Mouse (Mus musculus) MEL (cell line): ENCODE results near the gene S100a8. TPM values are rescaled to one million over a fixed set of nuclear protein-coding genes. Genes with fewer than 3 reads are reported as not detected.

ENCODE experiments used
- DNase-seq: peaks from one replicate; pipeline ENCODE4 v3.0.0; 2011; ENCODE audit warnings: low read depth, low spot score
- H3K27ac ChIP-seq: 2 replicates; pipeline ENCODE4 v1.5.1; 2012; ENCODE audit warnings: low read depth, mild to moderate bottlenecking, control low read depth, low read length, moderate library complexity; ENCODE audit not compliant: control insufficient read depth
- H3K27me3 ChIP-seq, 2 experiments: fragments of 150-350 bp in 1 of 2; sonication (generic) in 1 of 2; 2 replicates each; pipeline ENCODE4 v1.6.1; 2012; ENCODE audit warnings: low read length in 2 of 2, mild to moderate bottlenecking in 2 of 2, improper control_type of control experiment in 1 of 2, moderate library complexity in 1 of 2; ENCODE audit not compliant: insufficient read depth in 2 of 2, control insufficient read depth in 1 of 2
- H3K36me3 ChIP-seq, 2 experiments: 2 replicates each; pipeline ENCODE4 v1.6.1; 2012 to 2014; ENCODE audit warnings: low read length in 2 of 2, improper control_type of control experiment in 1 of 2, inconsistent platforms in 1 of 2, mild to moderate bottlenecking in 1 of 2; ENCODE audit not compliant: insufficient read depth in 2 of 2, control insufficient read depth in 1 of 2
- H3K4me1 ChIP-seq, 2 experiments: fragments of 150-350 bp in 1 of 2; sonication (generic) in 1 of 2; 2 replicates each; pipeline ENCODE4 v1.6.1; 2012; ENCODE audit warnings: low read length in 2 of 2, improper control_type of control experiment in 1 of 2, mild to moderate bottlenecking in 1 of 2; ENCODE audit not compliant: insufficient read depth in 2 of 2, control insufficient read depth in 1 of 2
- H3K4me3 ChIP-seq, 2 experiments: fragments of 150-350 bp in 1 of 2; sonication (generic) in 1 of 2; 2 replicates each; pipeline ENCODE4 v1.5.1; 2012; ENCODE audit warnings: low read depth in 2 of 2, low read length in 2 of 2, mild to moderate bottlenecking in 2 of 2, moderate library complexity in 2 of 2, control low read depth in 1 of 2, improper control_type of control experiment in 1 of 2; ENCODE audit not compliant: control insufficient read depth in 1 of 2, insufficient read depth in 1 of 2
- H3K79me2 ChIP-seq: 2 replicates; pipeline ENCODE4 v1.6.1; 2012; ENCODE audit warnings: mild to moderate bottlenecking, low read length, moderate library complexity; ENCODE audit not compliant: control insufficient read depth, poor library complexity, insufficient read depth
- H3K9ac ChIP-seq: 2 replicates; pipeline ENCODE4 v1.6.1; 2012; ENCODE audit warnings: low read depth, mild to moderate bottlenecking, control low read depth, low read length, moderate library complexity; ENCODE audit not compliant: control insufficient read depth, poor library complexity, severe bottlenecking
- H3K9me3 ChIP-seq: fragments of 150-350 bp; sonication (generic); replicated peaks from 2 replicates; pipeline ENCODE4 v1.6.1; 2012; ENCODE audit warnings: mild to moderate bottlenecking, low read length, improper control_type of control experiment, moderate library complexity; ENCODE audit not compliant: insufficient read depth
- CHD1 ChIP-seq: IDR thresholded peaks from 2 replicates; pipeline ENCODE4 v1.6.1; 2012; ENCODE audit warnings: low read depth, mild to moderate bottlenecking, inconsistent platforms, low read length, improper control_type of control experiment
- CTCF ChIP-seq, 3 experiments: IDR thresholded peaks in 2 of 3; conservative IDR thresholded peaks in 1 of 3; 2 replicates each; pipeline ENCODE4 v1.5.1; 2011 to 2012; ENCODE audit warnings: low read length in 3 of 3, low read depth in 2 of 3, mild to moderate bottlenecking in 2 of 3, improper control_type of control experiment in 1 of 3, inconsistent platforms in 1 of 3, mixed read lengths in 1 of 3, moderate library complexity in 1 of 3; ENCODE audit not compliant: control insufficient read depth in 1 of 3, insufficient read depth in 1 of 3, poor library complexity in 1 of 3, severe bottlenecking in 1 of 3
- E2F4 ChIP-seq: IDR thresholded peaks from 2 replicates; pipeline ENCODE4 v1.6.1; 2011; ENCODE audit warnings: low read depth, low read length, improper control_type of control experiment, borderline replicate concordance
- ELF1 ChIP-seq: IDR thresholded peaks from 2 replicates; pipeline ENCODE4 v1.6.1; 2014; ENCODE audit warnings: low read depth, mild to moderate bottlenecking, inconsistent platforms, low read length, improper control_type of control experiment, moderate library complexity
- ETS1 ChIP-seq: IDR thresholded peaks from 2 replicates; pipeline ENCODE4 v1.6.1; 2012; ENCODE audit warnings: low read depth, mild to moderate bottlenecking, inconsistent platforms, low read length, improper control_type of control experiment, moderate library complexity
- KAT2A ChIP-seq: conservative IDR thresholded peaks from 2 replicates; pipeline ENCODE4 v1.6.1; 2012; ENCODE audit warnings: low read depth, low read length, improper control_type of control experiment, inconsistent platforms
- MEF2A ChIP-seq: IDR thresholded peaks from 2 replicates; pipeline ENCODE4 v1.6.1; 2014; ENCODE audit warnings: low read depth, mild to moderate bottlenecking, inconsistent platforms, low read length, improper control_type of control experiment; ENCODE audit not compliant: poor library complexity, insufficient replicate concordance, severe bottlenecking; ENCODE audit errors: extremely low read depth
- NRF1 ChIP-seq: IDR thresholded peaks from 2 replicates; pipeline ENCODE4 v1.6.1; 2014; ENCODE audit warnings: low read depth, mild to moderate bottlenecking, inconsistent platforms, low read length, improper control_type of control experiment, moderate library complexity; ENCODE audit not compliant: poor library complexity, insufficient read depth, severe bottlenecking
- POLR2A ChIP-seq, 2 experiments: IDR thresholded peaks; 2 replicates each; pipeline ENCODE4 v1.6.1; 2011 to 2012; ENCODE audit warnings: low read length in 2 of 2, mild to moderate bottlenecking in 2 of 2, control low read depth in 1 of 2, improper control_type of control experiment in 1 of 2, low read depth in 1 of 2, moderate library complexity in 1 of 2; ENCODE audit not compliant: control insufficient read depth in 1 of 2, insufficient read depth in 1 of 2, poor library complexity in 1 of 2
- POLR2AphosphoS2 ChIP-seq: IDR thresholded peaks from 2 replicates; pipeline ENCODE4 v1.6.1; 2011; ENCODE audit warnings: low read length, improper control_type of control experiment
- POLR2AphosphoS5 ChIP-seq: IDR thresholded peaks from 2 replicates; pipeline ENCODE4 v1.6.1; 2012; ENCODE audit warnings: low read depth, borderline replicate concordance, mild to moderate bottlenecking, inconsistent platforms, low read length, moderate library complexity, mixed read lengths
- TAL1 ChIP-seq: IDR thresholded peaks from 2 replicates; pipeline ENCODE4 v1.6.1; 2012; ENCODE audit warnings: mild to moderate bottlenecking, inconsistent platforms, low read length, moderate library complexity, mixed read lengths
- TBP ChIP-seq: IDR thresholded peaks from 2 replicates; pipeline ENCODE4 v1.8.0; 2011; ENCODE audit warnings: low read depth, low read length, improper control_type of control experiment
- USF1 ChIP-seq: IDR thresholded peaks from 2 replicates; pipeline ENCODE4 v1.6.1; 2014; ENCODE audit warnings: low read depth, mild to moderate bottlenecking, inconsistent platforms, low read length, improper control_type of control experiment, moderate library complexity
- USF2 ChIP-seq, 2 experiments: IDR thresholded peaks; 2 replicates each; pipeline ENCODE4 v1.6.1; 2011 to 2012; ENCODE audit warnings: improper control_type of control experiment in 2 of 2, low read length in 2 of 2, borderline replicate concordance in 1 of 2, inconsistent platforms in 1 of 2, low read depth in 1 of 2, mild to moderate bottlenecking in 1 of 2; ENCODE audit not compliant: insufficient read depth in 1 of 2
- ZKSCAN1 ChIP-seq: IDR thresholded peaks from 2 replicates; pipeline ENCODE4 v1.6.1; 2012; ENCODE audit warnings: low read depth, mild to moderate bottlenecking, inconsistent platforms, low read length, improper control_type of control experiment, moderate library complexity
- ZMIZ1 ChIP-seq: IDR thresholded peaks from 2 replicates; pipeline ENCODE4 v1.6.1; 2012; ENCODE audit warnings: low read depth, mild to moderate bottlenecking, inconsistent platforms, low read length, improper control_type of control experiment, moderate library complexity
- ZNF384 ChIP-seq: IDR thresholded peaks from 2 replicates; pipeline ENCODE4 v1.6.1; 2012; ENCODE audit warnings: low read depth, mild to moderate bottlenecking, inconsistent platforms, low read length, improper control_type of control experiment
- polyA plus RNA-seq, 2 experiments: library from polyadenylated mRNA; stranded (reverse) in 1 of 2; unstranded in 1 of 2; fragments of >175 nt in 1 of 2; fragments of >200 nt in 1 of 2; gene quantifications; 2 replicates each; pipeline versions ENCODE4 v1.2.1 to v1.2.4; 2012; ENCODE audit warnings: low replicate concordance in 2 of 2, low read depth in 1 of 2; ENCODE audit not compliant: insufficient read length in 2 of 2, insufficient read depth in 1 of 2, missing spikeins in 1 of 2
- total RNA-seq: library from RNA; depleted of rRNA; stranded (reverse); fragments of 300-350 nt; gene quantifications from 2 replicates; pipeline ENCODE4 v1.2.3, GENCODE M21; 2012

Gene S100a8
- total and polyA plus RNA-seq, 3 experiments = not detected

DNA sequence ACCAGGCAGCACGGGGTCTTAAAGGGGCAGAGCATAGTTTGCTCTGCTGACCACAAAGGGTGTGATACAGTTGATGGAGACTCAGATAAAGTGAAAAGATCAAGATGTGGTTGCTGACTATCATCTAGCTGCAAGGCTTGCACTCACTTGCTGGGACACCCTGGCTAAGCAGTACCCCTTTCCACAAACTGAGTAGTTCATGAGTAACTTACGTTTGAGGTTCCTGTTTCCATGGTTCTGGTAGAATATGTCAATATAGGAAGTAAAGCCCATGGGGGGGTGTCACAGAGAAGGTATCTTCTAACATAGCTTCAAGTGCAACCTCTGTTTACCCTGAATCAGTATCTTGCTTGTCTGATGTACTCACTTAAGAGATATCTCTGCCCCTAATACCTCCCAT, 24.7 kb downstream of the S100a8 start:
- TF ChIP-seq CHD1 (no peak), TBP (no peak), USF1 (no peak)
- Histone ChIP-seq H3K27me3 (peaks cover 0 to 6% of the 10 kb centered on the region in 2 experiments; a peak in 3 of 4 replicates), H3K4me3 (no peak overlapping the region)

GRCm38 (mm10) chr3:90695613-90696012, 26.8 kb downstream of the S100a8 start, which contains the start of gene S100a9:
Gene S100a9 (minus strand): TSS chr3:90695721.
- peaks cover 0 to 6% of the 10 kb centered on the region in 2 experiments; a peak in 3 of 4 replicates for H3K27me3 ChIP-seq
- DNase-seq = no peak
- no peak within 1 kb of the TSS for H3K4me3 ChIP-seq
- TF ChIP-seq ZKSCAN1 (no peak), NRF1 (no peak), POLR2AphosphoS5 (no peak), KAT2A (no peak), TAL1 (no peak), E2F4 (no peak), USF1 (no peak), CTCF (IDR thresholded peaks at IDR 0.05 in 2 of 3, conservative IDR thresholded peaks at IDR 0.05 in 1 of 3; ENCODE audit: control insufficient read depth in 1 of 3, insufficient read depth in 1 of 3, low read depth in 2 of 3, low read length in 3 of 3, poor library complexity in 1 of 3, severe bottlenecking in 1 of 3) (no peak), POLR2A (IDR thresholded peaks at IDR 0.05; ENCODE audit: control insufficient read depth in 1 of 2, insufficient read depth in 1 of 2, low read depth in 1 of 2, low read length in 2 of 2, poor library complexity in 1 of 2) (no peak), ZNF384 (no peak), ETS1 (no peak), MEF2A (no peak), POLR2AphosphoS2 (no peak)
- no peaks in the 10 kb centered on the region for H3K4me1 ChIP-seq
- H3K9ac ChIP-seq = no peak within 1 kb of the TSS
- no peaks in the 10 kb centered on the region for H3K36me3 ChIP-seq
- H3K9me3 ChIP-seq = no peaks in the 10 kb centered on the region
- H3K27ac ChIP-seq = no peak within 1 kb of the TSS
- H3K79me2 ChIP-seq = no peaks in the 10 kb centered on the region

More for the DNA sequence above, 24.7 kb downstream of the S100a8 start:
- Histone ChIP-seq H3K79me2 (no peaks in the 10 kb centered on the region), H3K9ac (no peak overlapping the region), H3K4me1 (no peaks in the 10 kb centered on the region), H3K36me3 (no peaks in the 10 kb centered on the region), H3K27ac (no peak overlapping the region), H3K9me3 (no peaks in the 10 kb centered on the region)
- DNase-seq = no peak

- no peak for DNase-seq
- Histone ChIP-seq H3K9me3 (no peaks in the 10 kb centered on the region), H3K9ac (no peak overlapping the region)
- TF ChIP-seq ZMIZ1 = no peak
- no peak for TF ChIP-seq ELF1
- no peak for TF ChIP-seq MEF2A
- no peak for TF ChIP-seq ZNF384
- TF ChIP-seq USF2 (IDR thresholded peaks at IDR 0.05; ENCODE audit: borderline replicate concordance in 1 of 2, insufficient read depth in 1 of 2, low read depth in 1 of 2, low read length in 2 of 2) = no peak
- no peak for TF ChIP-seq ETS1
- TF ChIP-seq, all 39 proteins: peak for 0
- Histone ChIP-seq H3K79me2 (no peaks in the 10 kb centered on the region), H3K27ac (no peak overlapping the region), H3K4me3 (no peak overlapping the region), H3K4me1 (no peaks in the 10 kb centered on the region), H3K27me3 (peaks cover 1 to 9% of the 10 kb centered on the region in 2 experiments; a peak in 2 of 4 replicates), H3K36me3 (no peaks in the 10 kb centered on the region)
These were observed 33.5 kb downstream of the S100a8 start for GRCm38 (mm10) chr3:90702244-90702643.
